Mouse (Mus musculus) adrenal gland, postnatal 25 days (tissue): ENCODE measurements at regions not wholly inside any gene's neighbourhood (a gene's known extent, or its start where the extent isn't known, plus 50 kb on each side); places are given as distances from the start of the nearest gene placed in this dataset.

Experiments
- DNase-seq: peaks from one replicate; pipeline ENCODE4 v3.0.0; 2021; ENCODE audit warnings: mixed read lengths

DNA sequence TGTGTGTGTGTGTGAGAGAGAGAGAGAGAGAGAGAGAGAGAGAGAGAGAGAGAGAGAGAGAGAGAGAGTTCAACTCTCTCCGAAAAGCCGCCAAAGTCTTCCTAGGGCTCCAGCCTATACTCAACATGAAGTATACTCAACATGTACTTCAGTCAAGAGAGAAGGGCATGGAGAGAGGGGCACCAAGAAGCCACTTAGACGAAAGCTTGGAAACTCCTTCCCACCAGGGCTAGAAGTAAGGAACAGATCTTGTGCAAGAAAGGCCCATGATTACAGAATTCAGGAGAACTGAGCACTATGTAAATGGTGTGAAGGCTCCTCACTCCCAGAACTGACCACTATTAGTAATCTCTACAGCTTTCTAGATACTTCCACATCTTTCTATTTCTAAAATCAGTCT, 467.4 kb upstream of the Hs6st1 start:
- no peak for DNase-seq

DNA sequence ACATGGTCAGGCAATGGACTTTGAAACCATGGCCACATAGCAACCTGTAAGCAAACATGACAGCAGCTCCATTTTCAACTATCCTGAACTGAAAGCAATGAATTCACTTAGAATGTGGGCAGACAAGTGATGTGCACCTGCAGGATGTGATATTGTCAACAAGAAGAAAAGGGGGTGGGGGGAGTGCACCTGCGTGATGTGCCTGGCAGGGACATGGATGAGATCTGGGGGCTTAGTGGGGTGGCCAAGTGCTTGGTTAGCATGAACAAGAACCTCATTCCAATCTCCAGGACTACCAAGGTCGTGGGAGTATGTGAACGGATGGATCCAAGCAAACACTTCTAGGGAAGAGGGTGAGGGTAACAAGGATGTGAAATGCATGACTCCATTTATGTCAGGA, 453.1 kb upstream of the Hs6st1 start:
- DNase-seq, result no peak

DNA sequence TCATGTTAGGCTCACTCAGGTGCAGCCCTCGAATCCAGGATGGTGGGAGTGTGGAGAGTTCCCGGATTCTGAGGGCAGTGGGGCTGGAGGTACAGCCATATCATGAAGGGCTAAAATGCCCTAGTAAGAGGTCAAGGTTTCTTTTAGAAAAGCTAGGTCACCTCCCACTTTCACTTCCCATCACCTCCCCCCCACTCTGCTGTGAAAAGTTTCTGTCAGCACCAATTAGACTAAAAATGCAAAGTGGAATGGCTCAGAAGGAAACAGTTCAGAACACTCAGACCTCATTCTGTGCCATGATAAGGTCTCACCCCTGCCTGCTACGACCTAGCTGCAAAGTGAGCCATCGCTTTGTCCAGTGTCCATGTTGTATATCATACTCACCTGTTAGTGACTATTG, 448.7 kb upstream of the Hs6st1 start:
- DNase-seq, result no peak

DNA sequence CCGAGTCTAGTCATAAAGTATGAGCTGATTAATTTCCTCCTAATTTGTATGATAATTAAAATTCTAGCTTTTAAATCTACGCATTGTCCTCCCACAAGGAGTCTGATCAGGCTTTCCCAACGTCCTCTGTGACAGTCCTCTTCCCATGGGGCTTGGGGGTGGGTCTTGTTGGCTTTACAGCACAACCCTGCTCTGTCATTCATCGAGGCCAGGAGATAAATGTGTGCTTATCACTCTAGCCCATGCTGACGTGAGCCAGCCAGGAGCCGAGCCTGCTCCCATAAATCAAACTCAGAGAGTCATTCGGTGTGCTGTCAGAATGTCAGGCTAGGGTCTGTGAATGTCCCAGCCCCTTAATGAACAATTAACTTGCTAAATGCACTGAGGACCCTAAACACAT, 425.6 kb upstream of the Hs6st1 start:
- DNase-seq, result no peak

DNA sequence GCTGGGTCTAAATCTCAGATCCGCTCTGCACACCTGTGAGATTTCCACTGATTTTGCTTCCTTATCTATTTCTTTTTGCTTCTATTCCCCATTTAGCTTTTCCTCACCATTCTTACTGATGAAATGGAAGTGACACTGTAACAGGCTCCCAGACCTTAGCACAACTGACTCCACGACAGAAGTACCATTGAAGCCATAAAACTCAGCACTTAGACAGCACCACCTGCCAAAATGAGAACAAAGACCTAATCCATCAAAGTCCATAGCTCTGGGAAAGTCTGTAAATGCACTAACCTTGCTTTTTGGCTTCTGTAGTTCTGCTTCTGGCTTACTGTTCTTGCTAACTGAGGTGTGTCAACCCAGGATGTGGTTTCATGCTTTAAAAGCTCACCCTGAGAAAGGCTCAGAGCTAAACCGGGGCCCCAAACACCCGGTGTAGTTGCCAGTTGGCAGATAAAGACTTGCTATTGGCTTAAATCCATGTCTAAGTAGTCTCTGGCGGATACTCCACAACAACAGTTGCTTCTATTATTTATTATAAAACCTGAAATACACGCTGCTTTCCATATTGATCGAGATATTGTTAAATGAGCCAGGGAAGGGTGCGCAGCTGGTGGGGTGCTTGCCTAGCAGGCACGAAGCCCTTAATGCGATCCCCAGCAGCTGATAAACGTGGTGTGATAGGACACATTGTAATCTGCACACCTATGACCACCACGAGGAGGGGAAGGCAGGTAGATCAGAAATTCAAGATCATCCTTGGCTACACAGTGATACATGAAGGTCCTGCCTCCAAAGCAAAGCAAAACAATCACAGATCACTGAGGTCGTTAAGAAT, 414.9 kb upstream of the Hs6st1 start:
- DNase-seq, result no peak

DNA sequence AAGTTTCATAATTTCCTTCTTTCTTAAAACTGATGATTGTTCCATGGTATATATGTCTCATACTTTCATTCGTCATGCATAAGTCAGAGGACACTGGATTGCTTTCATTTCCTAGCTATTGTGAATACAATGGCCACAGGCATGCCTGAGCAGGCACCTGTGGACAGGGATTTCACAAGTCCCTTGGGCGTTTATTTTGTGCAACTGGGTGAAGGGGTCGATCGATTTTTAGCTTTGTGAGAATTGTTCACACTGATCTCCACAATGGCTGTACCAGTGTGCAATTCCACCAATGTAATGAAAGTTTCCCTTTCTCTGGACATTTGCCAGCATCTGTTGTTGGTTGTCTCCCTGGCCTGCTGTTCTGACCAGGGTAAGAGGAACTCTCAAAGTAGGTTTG, 405.2 kb upstream of the Hs6st1 start:
- no peak for DNase-seq

DNA sequence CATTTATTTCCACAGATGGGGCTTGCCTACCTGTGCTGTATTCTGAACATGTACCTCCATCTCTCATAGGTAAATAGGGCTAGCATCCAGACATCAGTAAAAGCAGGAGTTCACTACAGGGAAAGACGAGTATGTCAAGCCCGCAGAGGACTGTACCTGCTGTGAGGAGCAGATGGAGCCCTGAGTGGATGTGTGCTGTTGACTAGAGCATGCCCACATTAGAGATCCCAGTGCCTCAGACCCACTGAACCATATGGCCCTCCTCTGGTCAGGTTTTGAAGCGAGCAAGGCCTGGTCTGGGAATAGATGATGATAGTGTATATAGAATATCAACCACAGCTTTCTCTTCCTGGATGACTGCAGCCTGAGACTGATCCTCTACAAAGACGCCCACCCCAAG, 394.7 kb upstream of the Hs6st1 start:
- no peak for DNase-seq

DNA sequence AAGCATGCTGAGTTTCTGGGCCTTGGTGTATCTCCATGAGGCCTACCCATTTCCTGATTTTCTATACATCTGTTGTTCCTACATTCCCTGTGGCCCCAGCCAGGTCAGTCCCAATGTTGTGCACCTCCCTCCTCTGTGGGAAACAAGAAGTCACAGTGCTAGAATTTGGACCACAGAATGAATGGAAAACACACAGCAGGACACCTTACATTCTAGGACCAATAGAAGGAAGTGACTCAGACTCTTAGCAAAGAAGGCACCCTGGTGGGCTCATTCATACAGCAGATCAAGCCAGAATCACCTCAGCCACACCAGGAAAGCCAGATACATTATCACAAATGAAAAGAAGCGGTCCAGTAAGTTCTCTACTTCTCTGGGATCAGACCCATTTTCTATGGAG, 394.2 kb upstream of the Hs6st1 start:
- no peak for DNase-seq

DNA sequence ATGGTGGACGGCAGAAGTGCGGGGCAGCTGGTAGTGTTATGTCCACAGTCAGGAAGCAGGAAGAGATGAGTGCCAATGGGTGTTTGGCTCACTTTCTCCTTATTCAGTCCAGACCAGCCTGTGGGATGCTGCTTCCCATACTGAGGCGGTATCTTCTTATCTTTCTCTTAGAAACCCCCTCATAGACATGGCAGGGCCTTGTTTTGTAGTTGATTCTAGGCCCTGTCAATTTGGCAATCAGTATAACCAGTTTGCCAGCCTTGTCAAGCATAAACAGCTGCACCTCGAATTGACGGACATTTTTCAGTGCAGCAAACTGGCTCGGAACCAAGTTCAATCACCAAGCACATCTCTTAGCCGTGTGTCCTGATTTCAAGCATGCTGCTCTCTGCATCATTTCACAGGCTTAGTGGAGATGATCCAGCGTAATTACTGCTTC, 385.7 kb upstream of the Hs6st1 start:
- no peak for DNase-seq

DNA sequence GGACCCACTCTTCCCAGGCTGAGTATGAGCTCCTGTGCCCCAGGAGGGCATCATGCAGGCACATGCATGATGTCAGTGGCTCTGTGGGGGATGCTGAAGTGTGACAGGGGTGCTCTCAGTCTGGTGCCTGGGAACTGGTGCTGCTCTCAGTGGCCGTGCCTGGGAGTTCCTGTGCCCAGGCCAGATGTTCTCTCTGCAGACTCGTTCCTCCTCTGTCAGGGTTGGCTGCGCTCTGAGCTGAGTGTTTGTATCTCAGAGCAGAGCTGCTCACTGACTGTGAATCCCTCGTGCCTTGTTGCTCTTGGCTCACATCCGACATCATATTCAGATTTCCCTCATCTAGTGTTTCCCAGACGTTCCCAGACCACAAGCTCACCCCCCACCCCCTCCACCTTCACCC, 382.5 kb upstream of the Hs6st1 start:
- DNase-seq, result no peak

DNA sequence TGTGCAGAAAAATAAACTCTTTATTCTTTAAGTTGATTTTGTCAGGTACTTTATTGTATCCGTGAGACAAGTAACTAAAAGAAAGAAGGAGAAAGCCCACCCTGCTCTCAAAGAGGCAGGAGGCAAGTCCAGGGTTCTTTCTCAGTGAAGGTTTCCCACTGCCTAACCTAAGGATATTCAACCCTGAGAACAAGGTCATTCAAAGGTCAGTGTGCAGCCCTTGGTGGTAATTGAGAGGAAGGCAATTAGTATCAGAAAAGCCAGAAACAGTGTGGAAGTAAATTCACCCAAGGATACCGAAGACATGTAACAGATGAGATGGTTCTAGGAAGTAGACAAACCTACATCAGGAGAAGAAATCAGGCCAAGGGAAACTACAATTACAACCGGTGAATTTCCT, 373.9 kb upstream of the Hs6st1 start:
- DNase-seq, result no peak

DNA sequence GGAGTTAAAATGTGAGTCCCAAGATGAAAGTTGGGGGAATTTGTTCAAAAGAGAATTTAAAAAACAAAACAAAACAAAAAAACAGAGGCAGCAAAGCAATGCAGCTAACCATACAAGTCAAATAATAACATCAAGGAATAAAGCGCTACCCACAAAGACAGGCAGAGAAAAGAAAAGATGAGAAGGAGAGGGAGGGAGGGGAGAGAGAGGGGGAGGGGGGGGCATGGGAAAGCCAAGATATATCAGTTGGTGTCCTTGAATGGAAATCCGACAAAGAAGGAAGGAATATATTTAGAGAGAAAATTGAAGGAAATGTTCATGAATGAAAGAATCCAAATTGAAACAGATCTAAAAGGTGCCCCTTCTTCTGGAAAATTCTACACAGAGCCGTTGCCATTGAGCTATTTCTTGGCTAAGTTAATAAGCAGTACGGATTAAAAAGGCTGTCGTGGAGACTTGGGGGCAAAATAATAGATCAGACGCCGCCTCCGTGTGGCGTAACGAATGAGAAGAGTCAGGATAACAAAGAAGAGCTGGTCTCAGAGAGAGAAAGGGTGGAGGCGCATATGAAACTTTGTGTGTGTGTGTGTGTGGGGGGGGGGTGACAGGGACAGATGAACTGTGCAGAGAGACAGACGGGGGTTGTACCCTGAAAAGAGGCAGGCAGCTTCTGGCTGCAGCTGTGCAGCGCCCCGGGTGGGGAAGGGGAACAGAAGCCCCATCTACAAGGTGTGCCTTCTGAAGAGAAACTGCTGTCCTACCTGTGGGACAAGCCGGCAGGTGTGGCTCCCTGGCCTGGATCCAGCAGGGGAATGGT, 373.2 kb upstream of the Hs6st1 start:
- DNase-seq, result no peak

DNA sequence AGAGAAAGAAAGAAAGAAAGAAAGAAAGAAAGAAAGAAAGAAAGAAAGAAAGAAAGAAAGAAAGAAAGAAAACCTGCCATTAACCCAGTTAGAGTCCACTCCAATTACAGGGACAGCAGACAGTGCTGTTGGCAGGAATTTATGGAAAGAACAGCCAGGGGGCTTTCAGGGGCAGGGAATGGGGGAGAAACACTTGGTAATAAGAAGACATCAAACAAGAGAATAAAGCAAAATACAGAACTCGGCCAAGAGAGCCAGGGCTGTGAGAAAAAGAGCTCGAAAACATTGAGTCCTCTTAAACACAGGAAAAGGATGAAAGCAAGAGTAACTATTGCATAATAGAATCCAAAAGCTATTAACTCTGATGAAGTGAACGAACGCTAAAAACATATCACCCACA, 371.0 kb upstream of the Hs6st1 start:
- DNase-seq, result no peak

DNA sequence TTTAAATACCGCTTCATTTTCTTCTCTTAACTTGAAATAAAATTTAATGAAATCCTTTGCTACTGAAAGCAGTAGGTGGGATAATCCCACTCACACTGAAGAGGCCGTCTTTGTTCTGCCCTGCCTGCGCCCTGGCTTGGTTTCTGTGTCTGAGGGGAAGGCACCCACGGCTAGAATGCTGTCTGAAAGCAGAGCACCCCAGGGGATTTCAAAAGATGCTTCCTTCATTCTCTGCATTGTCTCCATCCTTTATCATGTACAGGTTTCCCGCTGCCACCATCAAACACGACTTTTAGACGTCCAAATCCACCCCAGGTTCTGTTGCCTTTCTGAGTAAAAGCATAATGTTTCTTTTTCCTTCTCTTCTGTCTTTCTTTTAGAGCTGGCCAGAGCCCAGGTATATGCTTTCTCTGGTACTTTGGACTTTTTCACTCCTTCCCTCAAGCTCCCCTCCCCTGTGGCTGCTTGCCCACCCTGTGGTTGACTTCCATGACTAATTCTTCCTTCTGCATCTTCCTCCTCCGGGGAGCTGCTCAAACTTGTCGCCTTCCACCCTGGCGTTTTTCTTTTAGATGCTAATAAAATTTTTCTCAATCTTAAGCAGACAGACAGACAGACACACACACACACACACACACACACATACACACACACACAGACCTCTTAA, 370.2 kb upstream of the Hs6st1 start:
- no peak for DNase-seq

DNA sequence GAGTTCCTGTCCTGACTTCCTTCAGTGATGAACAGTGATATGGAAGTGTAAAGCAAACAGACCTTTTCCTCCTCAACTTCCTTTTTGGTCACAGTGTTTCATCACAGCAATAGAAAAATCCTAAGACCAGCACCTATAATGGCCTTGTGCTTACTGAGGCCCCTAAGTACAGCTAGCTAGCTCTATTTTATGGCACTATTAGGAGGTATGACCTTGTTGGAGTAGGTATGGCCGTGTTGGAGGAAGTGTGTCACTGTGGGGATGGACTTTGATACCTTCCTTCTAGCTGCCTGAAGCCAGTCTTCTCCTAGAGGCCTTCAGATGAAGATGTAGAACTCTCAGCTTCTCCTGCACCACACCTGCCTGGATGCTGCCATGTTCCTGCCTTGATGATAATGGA, 365.6 kb upstream of the Hs6st1 start:
- DNase-seq, result no peak

DNA sequence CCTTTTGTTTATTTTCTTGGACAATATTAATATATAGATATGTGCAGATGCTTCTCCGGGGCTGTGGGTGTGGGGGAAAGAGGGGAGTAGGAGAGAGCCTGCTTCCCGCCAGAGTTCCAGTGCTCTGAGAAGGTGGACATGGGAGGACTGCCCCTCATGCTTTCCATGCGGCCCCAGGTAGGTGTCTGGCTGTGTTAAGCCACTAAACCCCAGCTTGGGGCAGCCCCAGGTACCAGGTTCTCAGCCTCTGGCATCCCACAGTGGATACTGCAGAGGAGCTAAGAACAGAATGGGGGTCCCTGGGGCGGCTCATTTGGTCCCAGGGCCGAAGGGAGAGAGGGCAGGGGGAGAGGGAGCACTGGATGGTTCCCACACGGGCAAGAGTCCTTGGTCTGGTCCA, 361.9 kb upstream of the Hs6st1 start:
- no peak for DNase-seq

DNA sequence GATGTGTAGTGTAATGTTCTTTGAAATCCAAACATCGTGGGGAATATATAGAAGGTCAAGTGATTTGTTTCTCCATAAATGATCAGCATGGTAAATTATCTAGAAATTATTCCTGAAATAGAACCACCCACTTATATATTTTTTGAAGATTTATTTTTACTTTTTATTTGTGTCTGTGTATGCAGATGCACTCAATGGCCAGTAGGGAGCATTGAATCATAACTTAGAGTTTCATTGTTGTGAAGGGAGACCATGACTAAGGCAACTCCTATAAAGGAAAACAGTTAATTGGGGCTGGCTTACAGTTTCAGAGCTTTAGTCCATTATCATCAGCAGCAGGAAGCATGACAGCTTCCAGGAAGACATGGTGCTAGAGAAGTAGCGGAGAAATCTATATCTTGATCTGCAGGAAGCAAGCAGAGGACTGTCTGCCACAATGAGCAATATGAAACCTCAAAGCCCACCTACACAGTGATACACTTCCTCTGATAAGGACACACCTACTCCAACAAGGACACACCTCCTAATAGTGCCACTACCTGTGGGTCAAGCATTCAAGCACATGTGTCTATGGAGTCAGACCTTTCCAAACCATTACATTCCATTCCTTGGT, 359.9 kb upstream of the Hs6st1 start:
- DNase-seq, result no peak

DNA sequence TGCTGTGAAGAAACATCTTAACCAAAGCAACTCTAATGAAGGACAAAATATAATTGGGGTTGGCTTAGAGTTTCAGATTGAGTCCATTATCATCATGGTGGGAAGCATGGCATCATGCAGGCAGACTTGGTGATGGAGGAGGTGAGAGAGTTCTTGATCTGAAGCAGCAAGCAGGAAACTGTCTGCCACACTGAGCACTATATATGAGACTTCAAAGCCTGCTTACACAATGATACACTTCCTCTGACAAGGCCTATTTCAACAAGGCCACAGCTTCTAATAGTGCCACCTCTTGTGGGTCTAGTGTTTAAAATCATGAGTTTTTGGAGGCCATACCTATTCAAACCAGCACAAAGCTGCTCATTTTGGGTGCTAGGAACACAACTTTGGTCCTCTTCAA, 359.0 kb upstream of the Hs6st1 start:
- DNase-seq, result no peak

DNA sequence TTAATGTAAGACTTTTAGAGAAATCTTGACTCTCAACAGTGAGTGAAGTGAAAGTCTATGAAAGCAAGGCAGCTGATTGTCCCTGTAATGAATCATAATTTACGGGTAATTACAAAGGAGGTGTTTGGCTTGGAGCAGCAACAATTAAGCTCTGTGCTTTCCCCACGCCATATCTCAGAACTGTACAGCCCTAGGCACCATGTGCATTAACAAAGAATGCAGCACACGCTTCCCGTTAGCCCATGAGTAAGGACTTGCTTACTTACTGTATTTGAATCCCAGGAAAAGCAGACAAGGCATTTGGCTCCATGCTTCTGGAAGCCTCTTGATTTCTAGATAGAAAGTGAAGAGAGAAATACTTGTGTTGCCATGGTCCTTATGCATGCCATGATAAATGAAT, 354.2 kb upstream of the Hs6st1 start:
- no peak for DNase-seq

DNA sequence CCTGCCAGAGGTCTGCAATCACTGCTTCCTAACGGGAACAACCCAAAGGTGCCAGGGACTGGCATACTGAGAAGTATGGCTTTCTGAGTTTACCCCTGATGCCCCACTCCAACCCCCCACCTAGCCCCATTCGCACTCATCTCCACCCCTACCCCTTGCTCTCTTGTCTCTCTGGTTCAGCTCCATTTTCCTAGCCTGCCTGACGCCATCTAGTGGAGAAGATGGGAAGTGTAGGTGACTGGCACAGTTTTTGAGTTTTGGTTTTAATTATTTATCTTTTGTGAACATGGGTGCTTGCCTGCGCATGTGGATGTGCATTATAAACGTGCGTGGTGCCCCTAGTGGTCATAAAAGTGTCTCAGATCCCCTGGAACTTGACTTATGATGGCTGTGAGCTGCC, 352.3 kb upstream of the Hs6st1 start:
- DNase-seq, result no peak

DNA sequence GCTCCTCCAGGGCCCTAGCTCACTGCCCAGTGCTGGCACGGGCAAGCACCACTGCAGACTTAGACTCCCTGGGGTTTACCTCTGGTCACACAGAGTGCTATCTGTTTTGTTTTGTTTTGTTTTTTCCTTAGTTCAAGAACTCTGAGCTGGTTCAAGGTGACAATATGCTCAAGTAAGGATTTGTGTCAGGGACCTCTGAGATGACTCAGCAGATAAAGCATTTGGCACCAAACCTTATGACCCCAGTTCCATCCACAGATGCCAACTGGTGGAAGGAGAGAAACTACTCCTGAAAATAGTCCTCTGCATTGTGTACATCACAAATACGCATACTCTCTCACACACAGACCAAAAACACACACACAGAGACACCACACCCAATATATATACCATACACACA, 351.0 kb upstream of the Hs6st1 start:
- no peak for DNase-seq

DNA sequence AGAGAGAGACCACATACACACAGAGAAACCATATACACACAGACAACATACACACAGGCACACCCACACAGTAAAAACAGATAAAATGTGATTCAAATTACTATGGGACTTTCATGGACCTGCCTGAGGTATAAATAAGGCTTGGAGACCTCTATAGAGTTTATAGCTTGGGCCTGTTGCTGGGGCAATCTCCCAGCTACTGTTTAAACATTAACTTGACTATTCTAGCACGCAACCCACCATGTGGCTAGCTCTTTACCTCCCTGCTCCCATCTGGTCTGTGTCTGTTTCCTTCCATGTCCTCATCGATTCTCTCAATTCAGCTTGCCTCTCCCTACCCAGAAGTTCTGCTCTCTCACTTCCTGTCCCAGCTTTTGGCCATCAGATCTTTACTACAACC, 350.5 kb upstream of the Hs6st1 start:
- no peak for DNase-seq

DNA sequence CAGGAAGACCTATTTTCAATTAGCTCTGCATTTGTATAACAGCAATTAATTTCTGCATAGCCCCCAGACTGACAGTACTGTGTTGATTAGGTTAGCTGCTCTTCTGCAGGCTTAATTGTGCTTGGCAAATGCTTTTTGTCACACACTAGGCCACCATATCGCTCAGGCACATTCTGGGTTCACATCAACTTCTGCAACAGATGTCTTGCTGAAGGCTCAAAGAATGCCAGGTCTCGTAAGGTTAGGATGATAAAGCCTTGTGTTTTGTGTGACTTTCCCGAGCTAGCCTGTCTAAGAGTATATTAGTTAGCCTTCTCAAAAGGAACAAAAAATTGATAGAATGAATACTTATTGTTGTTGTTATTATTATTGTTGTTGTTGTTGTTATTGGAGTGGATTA, 348.1 kb upstream of the Hs6st1 start:
- DNase-seq, result no peak
